Mouse (Mus musculus) cerebellum, postnatal 10 days (tissue): ENCODE measurements at regions not wholly inside any gene's neighbourhood (a gene's known extent, or its start where the extent isn't known, plus 50 kb on each side); places are given as distances from the start of the nearest gene placed in this dataset.

ENCODE experiments used
- DNase-seq, 2 experiments: peaks; one replicate each; pipeline ENCODE4 v3.0.0; 2021; ENCODE audit warnings: mixed read lengths in 2 of 2

DNA sequence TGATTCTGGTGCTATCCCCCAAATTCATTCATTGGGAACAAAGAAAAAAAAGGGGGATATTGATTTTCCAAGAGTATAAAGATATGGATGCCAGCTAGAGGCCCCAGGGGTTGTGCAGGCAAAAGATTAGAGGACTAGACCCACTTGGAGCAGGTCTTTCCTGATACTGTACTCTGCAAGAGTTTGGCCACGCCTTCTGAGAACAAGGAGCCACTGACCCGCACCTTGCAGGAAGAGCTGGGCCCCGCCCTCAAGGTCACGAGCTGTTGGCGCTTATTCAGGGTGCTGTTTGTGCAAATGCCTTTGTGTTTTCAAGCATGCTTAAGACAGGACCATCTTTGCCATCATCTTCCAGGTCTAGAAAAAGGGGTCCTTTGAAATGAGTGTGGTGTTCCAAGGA, 54.5 kb upstream of the Slc7a1 start:
- DNase-seq, result peak in 1 of 2 experiments; percentile 56

DNA sequence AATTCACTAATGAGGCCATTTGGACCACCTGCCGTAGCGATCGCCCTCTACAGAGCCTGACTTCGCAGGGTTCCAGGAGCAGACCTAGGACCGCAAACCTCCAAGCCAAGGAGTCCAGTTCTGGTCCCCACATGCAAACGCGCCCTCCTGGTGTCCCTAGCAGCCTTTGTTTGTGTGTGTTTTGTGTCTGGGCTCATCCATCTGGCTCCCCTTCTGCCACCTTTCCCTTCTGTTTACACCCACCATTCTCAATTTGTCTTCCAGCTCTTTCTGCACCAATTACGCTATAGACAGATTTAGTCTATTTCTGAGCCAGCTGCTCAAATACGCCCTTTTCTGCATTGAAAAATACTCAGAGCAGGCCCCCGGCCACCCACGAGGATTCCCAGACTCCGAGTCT, 54.1 kb upstream of the Slc7a1 start:
- peak; percentile 80 to 87 for DNase-seq

DNA sequence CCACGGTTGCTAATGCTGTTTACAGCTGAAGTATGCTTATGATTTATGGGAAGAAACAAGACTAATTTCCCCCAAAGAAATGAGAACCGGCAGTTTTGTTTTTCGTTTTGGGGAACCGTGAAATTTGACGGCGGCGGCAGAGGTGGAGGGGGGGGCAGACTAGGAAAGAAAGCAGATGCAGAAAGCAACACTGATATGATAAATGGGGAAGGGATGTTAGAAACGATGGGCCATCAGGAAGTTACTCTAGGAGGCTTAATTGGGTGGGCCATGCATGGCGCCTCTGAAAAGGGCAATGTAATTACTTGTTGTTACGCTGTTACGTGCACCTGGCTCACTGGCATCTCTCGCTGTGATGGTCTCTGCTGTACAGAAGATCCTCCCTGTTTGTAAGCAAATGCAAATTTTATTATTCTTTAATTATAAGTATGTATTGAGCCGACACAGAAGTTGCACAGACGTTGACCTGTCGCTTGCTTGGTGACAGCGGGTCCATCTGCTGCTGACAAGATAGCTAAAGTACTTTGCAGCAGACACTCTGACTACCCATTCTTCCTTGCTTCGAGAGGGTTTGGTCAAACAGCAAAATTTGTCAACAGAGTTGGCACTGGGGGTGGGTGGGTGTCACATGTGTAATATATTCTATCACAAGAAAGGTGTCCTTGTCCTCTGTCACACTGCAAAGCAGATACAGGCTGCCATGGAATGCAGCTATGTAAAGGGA, 53.4 kb upstream of the Slc7a1 start:
- DNase-seq, result peak; percentile 45 to 60

DNA sequence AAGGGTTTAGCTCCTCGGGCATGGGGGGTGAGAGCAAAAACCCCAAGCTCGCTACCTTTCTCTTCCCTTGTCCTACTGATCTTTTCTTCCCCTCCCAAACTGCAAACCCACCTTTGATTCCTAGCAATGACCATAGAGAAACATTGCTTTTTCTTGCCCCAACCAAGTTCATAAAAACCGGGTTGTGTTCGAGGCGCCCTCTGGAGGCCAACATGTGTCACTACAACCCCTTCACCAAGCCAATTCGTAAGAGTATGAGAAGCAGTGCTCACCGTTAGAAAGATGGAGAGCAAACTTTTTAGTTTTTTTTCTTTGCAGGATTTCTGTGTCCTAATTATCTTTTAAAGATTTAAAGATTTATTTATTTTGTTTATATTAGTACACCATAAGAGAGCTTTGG, 52.1 kb upstream of the Slc7a1 start:
- peak; percentile 81 to 84 for DNase-seq

DNA sequence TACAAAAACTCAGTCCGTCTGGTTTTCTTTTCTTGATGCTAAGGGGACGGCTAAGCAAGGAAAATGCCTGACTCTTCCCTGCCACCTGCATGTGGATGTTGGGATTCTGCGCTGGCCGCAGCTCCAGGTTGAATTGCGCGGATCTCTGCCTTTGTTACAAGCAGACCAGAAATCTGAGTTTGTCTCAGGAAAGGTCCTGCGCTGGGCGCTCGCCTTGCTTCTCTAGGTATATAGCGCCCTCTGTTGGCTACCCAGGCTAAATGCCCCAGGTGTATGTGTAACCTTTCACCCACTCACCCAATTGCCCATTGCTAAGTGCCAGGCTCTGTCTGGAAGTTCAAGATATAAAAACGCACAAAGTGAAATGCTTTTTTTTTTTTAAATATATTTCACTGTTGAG, 51.2 kb upstream of the Slc7a1 start:
- peak; percentile 86 to 92 for DNase-seq
